Mouse (Mus musculus) kidney, adult 8-10 months (tissue): ENCODE data around the gene Phldb2.

ENCODE experiments used
- DNase-seq, 2 experiments: peaks; one replicate each; pipeline ENCODE4 v3.0.0; 2022

Phldb2 gene

DNA sequence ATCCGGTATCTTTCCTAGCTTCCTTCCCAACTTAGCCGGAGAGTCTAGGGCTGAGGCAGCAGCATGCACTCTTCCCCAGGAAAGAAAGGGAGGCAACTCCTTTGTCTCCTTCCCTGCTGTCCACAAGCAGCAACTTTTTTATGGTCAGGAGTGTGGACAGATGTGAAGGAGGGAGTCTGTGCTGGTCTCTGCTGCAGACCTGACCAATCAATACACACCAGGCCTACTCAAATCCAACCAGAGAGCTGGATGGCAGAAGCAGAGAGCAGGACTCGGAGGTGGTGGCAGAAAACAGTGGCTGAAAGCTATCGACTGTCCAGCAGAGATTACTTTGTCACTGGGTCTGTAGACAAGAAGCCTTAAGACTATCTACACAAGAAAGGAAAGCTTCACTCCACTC lies at the start of gene Phldb2:
Phldb2 (minus strand) TSS at position 205 of the 400 bp plus-strand sequence.
- peak; percentile 28 to 65 for DNase-seq

DNA sequence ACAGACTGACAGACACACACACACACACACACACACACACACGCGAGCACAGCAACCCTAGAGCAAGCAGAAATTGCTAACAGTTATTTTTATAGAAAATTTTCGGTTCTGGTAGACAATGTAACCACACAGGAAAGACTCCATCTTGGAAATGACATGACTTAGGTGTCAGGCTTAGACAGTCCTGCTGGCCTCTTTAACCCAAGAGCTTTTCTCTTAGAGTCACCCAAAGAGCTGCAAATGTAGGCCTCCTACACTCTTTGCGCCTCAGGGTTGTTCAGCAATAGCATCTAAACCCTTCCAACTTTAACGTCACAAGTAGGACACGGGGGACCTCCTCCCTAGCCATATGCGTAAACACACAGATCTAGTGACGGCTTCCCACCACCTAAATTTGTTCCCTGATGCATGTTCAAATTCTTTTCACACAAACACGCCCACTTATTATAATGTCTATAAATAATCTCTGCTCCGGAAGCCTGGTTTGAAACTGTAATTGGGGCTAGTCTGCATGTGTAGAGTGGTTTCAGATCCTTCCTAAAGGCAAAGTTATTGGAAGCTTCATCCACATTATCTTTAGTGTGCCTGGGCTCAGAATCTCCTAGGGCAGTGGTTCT lies 48.3 kb upstream of the Phldb2 start:
- no peak for DNase-seq

DNA sequence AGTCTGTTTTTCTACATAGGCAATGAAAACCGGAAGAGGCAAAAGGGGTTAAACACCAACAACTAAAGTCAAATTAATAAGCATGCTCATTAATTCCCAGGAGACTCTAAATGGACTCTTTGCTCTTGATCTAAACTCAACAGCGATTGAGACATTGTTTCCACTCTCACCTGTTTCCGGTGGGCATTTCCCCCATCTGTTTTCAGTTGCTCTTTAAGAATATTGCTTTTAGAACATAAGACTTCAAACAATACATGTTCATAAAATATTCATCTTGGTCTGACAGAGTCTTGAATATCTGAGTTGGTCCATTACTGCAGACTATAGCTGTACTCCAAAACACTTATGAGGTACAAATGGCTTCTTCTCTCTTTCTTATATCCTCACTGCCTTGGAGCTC lies 47.6 kb upstream of the Phldb2 start:
- no peak for DNase-seq

DNA sequence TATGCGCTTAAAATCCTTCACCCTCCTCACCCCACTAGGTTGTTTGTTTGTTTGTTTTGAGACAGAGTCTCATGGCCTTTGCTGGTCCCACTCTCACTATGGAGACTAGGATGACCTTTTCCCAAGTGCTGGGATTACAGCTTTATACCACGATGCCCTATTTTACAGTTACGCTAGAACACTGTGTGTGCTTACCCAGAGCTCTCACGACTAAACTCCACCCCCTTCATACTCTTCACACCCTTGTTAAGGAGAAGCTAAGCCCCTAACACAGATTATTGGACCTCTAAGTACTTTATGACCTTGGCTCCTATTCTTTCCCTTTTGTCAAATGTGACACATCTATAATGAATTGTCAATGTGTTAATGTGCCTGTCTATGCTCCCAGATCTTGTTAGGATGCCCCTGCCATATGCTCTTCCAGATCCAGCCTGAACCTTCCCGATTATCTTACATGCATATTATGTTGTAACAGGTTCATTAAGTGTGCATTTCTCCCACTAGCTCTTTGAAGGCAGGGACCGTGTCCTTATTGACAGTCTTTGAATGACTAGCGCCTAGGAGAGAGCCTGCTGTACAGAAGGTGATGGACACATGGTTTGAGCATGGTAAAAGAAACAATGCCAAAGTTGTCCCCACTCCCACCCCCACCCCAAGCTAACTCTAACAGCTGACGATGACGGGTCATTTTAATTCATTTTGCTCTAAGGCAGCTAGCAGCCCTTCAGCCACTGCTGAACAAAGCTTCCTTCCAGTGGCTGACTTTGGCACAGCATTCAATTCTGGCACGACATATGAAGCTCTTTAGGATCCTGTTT lies 46.2 kb upstream of the Phldb2 start:
- DNase-seq: no peak

GRCm38 (mm10) chr16:45998231-45998630 lies 44.8 kb upstream of the Phldb2 start:
- no peak for DNase-seq

DNA sequence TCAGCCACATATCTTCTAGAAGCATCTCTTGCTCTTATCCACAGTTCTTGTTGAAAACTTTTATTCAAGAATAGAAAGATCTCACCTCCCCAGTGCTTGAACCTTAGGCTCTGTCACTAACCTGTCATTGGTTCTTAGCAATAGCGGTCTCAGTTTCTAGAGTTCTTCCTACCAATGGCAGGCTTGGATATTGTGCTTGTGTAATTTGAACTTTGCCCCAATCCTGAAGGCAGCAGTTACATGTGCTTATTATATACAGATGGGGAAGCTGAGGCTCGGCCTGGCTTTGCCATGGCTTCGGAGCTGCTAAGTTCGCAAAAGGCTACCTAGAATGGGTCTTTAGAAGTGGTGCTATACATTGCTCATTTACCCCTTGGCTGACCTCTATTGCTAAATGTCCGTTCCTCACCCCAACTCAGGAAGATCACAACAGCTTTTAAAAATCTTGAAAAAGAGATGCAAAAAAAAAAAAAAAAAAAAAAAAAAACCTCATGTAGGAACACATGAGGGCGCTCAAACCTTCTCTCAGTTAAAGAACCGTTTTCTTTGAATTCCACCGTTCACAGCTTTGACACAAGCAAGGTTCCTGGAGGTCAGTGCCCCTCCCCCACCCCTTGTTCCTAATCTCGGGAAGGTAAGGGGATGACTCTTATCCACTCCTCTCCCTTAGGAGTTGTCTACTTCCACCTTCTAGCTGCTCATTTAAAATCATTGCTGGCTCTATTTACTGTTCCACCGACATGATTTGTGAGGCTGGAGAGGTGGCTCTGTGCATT lies 37.7 kb upstream of the Phldb2 start:
- DNase-seq: no peak

DNA sequence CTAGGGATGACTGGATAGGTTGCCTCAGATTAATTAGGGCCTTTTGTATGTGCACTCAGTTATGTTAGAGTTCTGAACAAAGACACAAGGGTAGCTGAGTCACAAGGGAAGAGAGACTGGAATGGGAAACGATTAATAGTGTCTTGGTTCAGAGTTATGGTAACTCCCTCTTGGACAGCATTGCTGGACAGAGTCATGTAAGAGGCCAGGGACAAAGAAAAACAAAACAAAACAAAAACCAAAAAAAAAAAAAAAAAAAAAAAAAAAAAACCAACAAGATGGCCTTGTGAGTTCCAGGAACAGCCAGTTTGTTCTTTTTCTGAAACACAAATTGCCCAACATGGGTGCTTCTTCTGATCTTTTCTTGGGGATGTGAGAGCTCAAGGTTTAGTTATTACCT lies 32.8 kb upstream of the Phldb2 start:
- no peak for DNase-seq

DNA sequence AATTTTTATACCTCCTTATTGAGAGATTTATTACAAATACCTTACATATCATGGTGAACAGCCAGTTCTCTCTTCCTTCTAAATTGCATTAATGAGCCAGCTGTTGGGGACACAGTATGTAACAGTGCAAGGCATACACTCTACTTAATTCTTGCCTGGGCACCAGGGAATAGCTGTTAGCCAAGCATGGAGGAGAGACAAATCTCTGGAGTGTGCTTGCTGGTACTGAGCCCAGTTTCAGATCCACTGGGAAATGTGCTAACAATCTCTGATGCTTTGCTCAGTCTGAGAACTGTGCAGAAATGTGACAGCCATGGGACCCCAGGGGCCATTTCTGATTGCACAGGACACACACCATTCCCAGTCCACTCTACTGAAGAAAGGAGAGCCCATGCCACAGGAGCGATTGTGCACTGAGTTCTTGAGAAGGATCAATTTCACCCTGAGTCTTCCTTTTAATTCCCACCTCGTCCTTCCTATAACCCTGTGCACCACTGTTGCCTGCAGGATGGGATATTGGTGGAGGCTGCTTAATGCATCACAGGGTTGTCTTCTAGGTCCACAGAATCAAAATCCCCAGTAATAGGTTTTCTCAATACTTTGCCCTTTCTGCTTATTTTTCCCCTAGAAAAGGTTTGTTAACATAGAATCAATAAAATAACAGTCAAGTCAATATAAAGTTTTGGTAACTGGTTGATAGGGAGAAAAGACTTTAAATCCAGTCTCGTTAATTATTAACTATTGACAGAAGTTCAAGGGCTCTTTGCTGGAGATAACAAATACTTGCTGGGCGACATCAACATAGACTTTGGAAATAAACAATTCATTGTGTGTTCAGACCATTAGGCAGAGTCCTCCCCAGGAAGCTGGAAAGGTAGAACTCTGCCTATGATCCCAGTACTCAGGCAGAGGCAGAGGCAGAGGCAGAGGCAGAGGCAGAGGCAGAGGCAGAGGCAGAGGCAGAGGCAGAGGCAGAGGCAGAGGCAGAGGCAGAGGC lies 31.5 kb upstream of the Phldb2 start:
- DNase-seq: no peak

GRCm38 (mm10) chr16:45976251-45976650 lies 22.9 kb upstream of the Phldb2 start:
- no peak for DNase-seq

DNA sequence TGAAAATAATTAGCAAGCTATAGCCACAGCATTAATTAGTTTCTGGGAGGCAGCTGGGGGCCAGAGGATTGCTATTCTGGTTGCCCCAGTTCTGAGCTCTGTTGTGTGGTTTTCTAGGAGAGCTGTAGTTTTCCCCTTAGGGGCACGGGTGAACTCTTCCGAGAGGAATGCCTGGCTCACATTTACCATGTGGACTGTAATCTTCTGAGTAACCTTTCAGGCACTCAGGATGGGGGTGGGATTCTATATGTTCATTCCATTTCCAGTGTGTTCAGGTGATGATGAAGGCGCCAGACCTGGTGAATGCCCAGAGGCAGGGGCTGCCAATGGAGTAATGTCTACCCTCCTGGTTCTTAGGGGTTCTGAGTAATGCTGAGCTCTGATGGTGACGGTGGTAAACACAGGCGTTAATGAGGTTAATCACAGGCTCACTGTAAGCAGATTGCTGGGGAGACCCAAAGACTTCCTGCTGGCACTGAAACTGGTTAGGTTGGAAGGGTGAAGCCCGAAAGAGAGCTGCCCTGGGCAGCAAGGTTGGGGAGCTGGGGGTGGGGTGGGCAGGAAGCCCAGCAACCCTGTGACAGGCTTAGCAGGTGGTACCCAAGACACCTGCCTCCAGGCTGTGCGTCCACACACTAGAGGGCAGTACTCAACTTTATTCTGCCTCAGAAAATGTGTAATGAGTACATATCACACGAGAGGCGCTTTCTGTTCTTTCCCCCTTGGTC lies 20.7 kb upstream of the Phldb2 start:
- peak in 1 of 2 experiments; percentile 39 for DNase-seq

GRCm38 (mm10) chr16:45970187-45970586 lies 16.8 kb upstream of the Phldb2 start:
- no peak for DNase-seq

DNA sequence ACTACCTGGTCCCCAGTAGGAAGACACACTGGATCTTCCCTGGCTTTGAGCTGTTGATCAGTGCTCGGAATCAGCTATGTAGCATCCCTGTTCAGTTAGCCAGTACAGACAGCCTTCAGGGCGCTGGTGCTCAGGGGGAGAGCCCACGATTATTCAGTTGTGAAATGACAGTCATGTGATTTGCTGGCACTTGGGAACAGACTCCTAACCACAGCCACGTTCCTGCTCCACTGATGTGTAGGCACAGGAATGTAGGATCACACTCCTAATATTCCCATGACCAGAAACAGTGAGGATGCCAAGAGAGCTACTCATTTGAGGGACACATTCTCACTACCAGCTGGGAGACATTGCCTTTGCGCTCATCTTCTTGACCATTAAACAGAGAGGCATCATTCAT lies 15.3 kb upstream of the Phldb2 start:
- no peak for DNase-seq

- peak; percentile 80 to 85 for DNase-seq
These were observed 14.1 kb upstream of the Phldb2 start for GRCm38 (mm10) chr16:45967471-45967870.

- DNase-seq: peak; percentile 39 to 71
These were observed 13.2 kb upstream of the Phldb2 start for GRCm38 (mm10) chr16:45966604-45967003.

- DNase-seq: no peak
These were observed 11.4 kb upstream of the Phldb2 start for GRCm38 (mm10) chr16:45964777-45965176.

GRCm38 (mm10) chr16:45963837-45964236 lies 10.4 kb upstream of the Phldb2 start:
- no peak for DNase-seq

DNA sequence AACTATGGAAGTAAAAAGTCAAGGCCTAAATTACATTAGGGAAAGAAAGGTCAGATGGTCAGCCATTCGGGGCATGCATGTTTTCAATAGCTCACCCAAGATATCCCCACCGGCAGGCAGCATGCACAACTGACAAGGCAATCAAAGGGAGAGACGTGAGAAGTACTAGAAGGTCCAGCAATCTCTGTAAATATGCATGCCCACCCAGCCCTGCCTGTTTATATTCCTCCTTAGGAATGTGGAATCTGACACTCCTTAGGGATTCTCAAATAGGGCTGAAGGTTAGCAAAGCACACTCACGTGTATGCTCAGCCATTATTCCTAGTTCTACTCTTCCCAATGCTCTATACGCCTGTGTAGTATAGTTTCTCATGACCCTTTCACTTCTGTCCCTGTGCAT lies 9.7 kb upstream of the Phldb2 start:
- DNase-seq: no peak

- no peak for DNase-seq
These were observed 7.6 kb upstream of the Phldb2 start for GRCm38 (mm10) chr16:45960978-45961377.

GRCm38 (mm10) chr16:45956390-45956950 lies 3.1 kb upstream of the Phldb2 start:
- DNase-seq: no peak

DNA sequence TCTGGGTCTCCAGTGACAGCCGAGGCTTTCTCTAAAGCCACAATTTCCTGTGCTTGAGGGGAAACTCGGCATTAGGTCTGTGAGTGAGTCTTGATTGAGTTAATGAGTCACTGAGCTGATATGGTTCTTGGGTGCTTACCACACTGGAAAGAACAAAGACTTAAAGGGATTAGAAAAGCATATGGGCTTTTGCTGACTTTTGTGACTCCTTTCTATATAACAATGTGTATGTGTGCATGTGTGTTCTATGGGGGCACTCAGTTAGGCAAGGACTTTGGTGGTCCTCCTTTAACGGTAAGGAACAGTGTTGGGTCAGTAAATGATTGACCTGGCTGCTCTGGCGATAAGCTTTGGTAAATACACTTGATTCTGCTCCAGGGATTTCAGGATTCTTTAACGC lies 897 bp downstream of the Phldb2 start:
- DNase-seq: peak; percentile 53 to 64

GRCm38 (mm10) chr16:45952035-45952434 lies 1.4 kb downstream of the Phldb2 start:
- DNase-seq: peak; percentile 39 to 72
